26 mouse cellular contexts compared by ENCODE assay signal in the genomic region with DNA sequence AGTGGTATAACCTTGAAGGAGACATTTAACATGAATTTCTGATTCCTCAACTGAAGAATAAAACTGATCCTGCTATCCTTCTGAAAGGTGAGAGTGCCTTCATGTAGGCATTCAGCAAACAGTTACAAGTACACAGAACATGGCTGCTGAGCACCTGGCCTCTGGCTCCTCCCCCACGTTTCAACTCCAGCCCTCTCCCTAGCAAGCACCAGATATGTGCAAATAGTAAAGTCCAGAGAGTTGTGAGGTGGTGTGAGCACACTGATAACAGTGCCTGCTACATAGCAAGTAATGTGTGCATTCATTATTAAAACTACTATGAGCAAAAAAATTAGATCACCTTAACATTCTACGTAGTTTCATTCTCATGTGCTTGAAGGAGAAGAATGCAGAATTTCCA.
DNase-seq lines count a peak whose midpoint lies in the region; ATAC-seq and TF ChIP-seq lines count a peak whose summit lies in the region.
"Had no signal": no experiment of that assay in that cellular context is flagged by ENCODE, and none has a peak within 500 bp of the region (broad histone marks: within the 10 kb centered on the region; RNA-seq: fewer than 3 reads in every experiment).

No protein-coding gene starts in this region.

- WGBS in intestine, embryonic 14.5 days, result 75% methylated on average over 2 of the region's 2 CpGs
- WGBS in liver, embryonic 11.5 days, result 68% methylated on average over 2 of the region's 2 CpGs
- WGBS in liver, postnatal 0 days (ENCODE audit: insufficient replicate concordance), result 49% methylated on average over 2 of the region's 2 CpGs
- WGBS in forebrain, embryonic 16.5 days, result 77% methylated on average over 2 of the region's 2 CpGs

- H3K36me3 ChIP-seq in intestine, embryonic 14.5 days (ENCODE audit: control insufficient read depth, insufficient read depth, low read length), result no peaks in the 10 kb centered on the region
- H3K36me3 ChIP-seq in liver, embryonic 11.5 days (ENCODE audit: control insufficient read depth, insufficient read depth, low read length), result no peaks in the 10 kb centered on the region
- H3K36me3 ChIP-seq in liver, postnatal 0 days (replicated peaks; ENCODE audit: insufficient read depth, low read length), result no peaks in the 10 kb centered on the region
- H3K36me3 ChIP-seq in forebrain, embryonic 16.5 days (ENCODE audit: control insufficient read depth, insufficient read depth), result no peaks in the 10 kb centered on the region
- H3K36me3 ChIP-seq: G1E; hindbrain, embryonic 10.5 days; limb, embryonic 10.5 days; midbrain, embryonic 10.5 days; neural tube, embryonic 15.5 days had no signal

- ATAC-seq in intestine, embryonic 14.5 days (replicated peaks; ENCODE audit: low FRiP score, low TSS enrichment, low read depth), result 0 out of 2 replicates have a peak, but pooled peaks have one; percentile 62
- ATAC-seq in liver, embryonic 11.5 days (replicated peaks; ENCODE audit: low FRiP score), result peak; percentile 65; the same call in 1 of the 2 replicates
- ATAC-seq in liver, postnatal 0 days, result peak; percentile 85; the same call in 1 of the 2 replicates
- no peak for ATAC-seq in forebrain, embryonic 16.5 days
- ATAC-seq: Patski had no signal

- peak; percentile 18 for DNase-seq in R1 (ENCODE audit: low read depth, low spot score)
- no peak for DNase-seq in intestine, embryonic 14.5 days (ENCODE audit: low spot score)
- DNase-seq in liver, embryonic 11.5 days (ENCODE audit: low spot score), result no peak
- no peak for DNase-seq in liver, postnatal 0 days
- DNase-seq in embryo, embryonic 10 days (ENCODE audit: low spot score), result no peak
- no peak for DNase-seq in T-cell, adult 2 months (ENCODE audit: low spot score)
- no peak for DNase-seq in spleen, adult 18-20 months
- DNase-seq: adrenal gland, postnatal 14 days; B cell, adult 2 months; cerebellum, adult 8-10 months; cerebellum, postnatal 36 days; gastrocnemius, postnatal 10 days; heart, adult 11 months; kidney, adult 18-20 months; lung, adult 2 months; right cerebral cortex, postnatal 25 days had no signal

- no peaks in the 10 kb centered on the region for H3K27me3 ChIP-seq in intestine, embryonic 14.5 days (replicated peaks; ENCODE audit: control insufficient read depth, insufficient read depth, low read length)
- peaks cover 9% of the 10 kb centered on the region; the same call in 1 of the 2 replicates for H3K27me3 ChIP-seq in liver, embryonic 11.5 days (replicated peaks; ENCODE audit: control insufficient read depth, insufficient read depth, low read length)
- H3K27me3 ChIP-seq in liver, postnatal 0 days (ENCODE audit: insufficient read depth, low read length), result no peaks in the 10 kb centered on the region
- H3K27me3 ChIP-seq in forebrain, embryonic 16.5 days (replicated peaks; ENCODE audit: control insufficient read depth, insufficient read depth, low read length), result no peaks in the 10 kb centered on the region
- H3K27me3 ChIP-seq: CH12.LX; forebrain, embryonic 13.5 days; neural tube, embryonic 15.5 days; Patski had no signal

- no peak for TF ChIP-seq EP300 in liver, postnatal 0 days (IDR thresholded peaks at IDR 0.05; ENCODE audit: low read depth)

- no peaks in the 10 kb centered on the region for H3K9me3 ChIP-seq in intestine, embryonic 14.5 days (ENCODE audit: control insufficient read depth, low read length)
- H3K9me3 ChIP-seq in liver, embryonic 11.5 days (ENCODE audit: control insufficient read depth, low read length), result no peaks in the 10 kb centered on the region
- no peaks in the 10 kb centered on the region for H3K9me3 ChIP-seq in liver, postnatal 0 days (ENCODE audit: low read length)
- H3K9me3 ChIP-seq in forebrain, embryonic 16.5 days (ENCODE audit: control insufficient read depth, low read length), result no peaks in the 10 kb centered on the region
- H3K9me3 ChIP-seq: forebrain, embryonic 13.5 days; G1E; limb, embryonic 10.5 days; midbrain, embryonic 10.5 days; neural tube, embryonic 15.5 days had no signal

- no peak overlapping the region for H3K27ac ChIP-seq in intestine, embryonic 14.5 days (ENCODE audit: low read depth)
- H3K27ac ChIP-seq in liver, embryonic 11.5 days (ENCODE audit: low read depth, low read length), result no peak overlapping the region
- H3K27ac ChIP-seq in liver, postnatal 0 days (ENCODE audit: low read depth), result no peak overlapping the region
- H3K27ac ChIP-seq in forebrain, embryonic 16.5 days (ENCODE audit: low read length), result no peak overlapping the region
- H3K27ac ChIP-seq: forebrain, embryonic 13.5 days; hindbrain, embryonic 10.5 days; kidney, postnatal 0 days; limb, embryonic 10.5 days; midbrain, embryonic 10.5 days; neural tube, embryonic 15.5 days had no signal

- no peak overlapping the region for H3K9ac ChIP-seq in intestine, embryonic 14.5 days (ENCODE audit: low read length)
- H3K9ac ChIP-seq in liver, embryonic 11.5 days (ENCODE audit: low read depth, low read length), result no peak overlapping the region
- no peak overlapping the region for H3K9ac ChIP-seq in liver, postnatal 0 days (replicated peaks)
- no peak overlapping the region for H3K9ac ChIP-seq in forebrain, embryonic 16.5 days (replicated peaks; ENCODE audit: low read depth, low read length)
- H3K9ac ChIP-seq: forebrain, embryonic 13.5 days; neural tube, embryonic 15.5 days had no signal

- no peak overlapping the region for H3K4me2 ChIP-seq in intestine, embryonic 14.5 days (ENCODE audit: low read length)
- H3K4me2 ChIP-seq in liver, embryonic 11.5 days, result no peak overlapping the region
- H3K4me2 ChIP-seq in liver, postnatal 0 days (ENCODE audit: low read depth, low read length), result no peak overlapping the region
- no peak overlapping the region for H3K4me2 ChIP-seq in forebrain, embryonic 16.5 days (ENCODE audit: low read length)

- no peaks in the 10 kb centered on the region for H3K4me1 ChIP-seq in intestine, embryonic 14.5 days (replicated peaks; ENCODE audit: control insufficient read depth, insufficient read depth, low read length)
- H3K4me1 ChIP-seq in liver, embryonic 11.5 days (replicated peaks; ENCODE audit: control insufficient read depth, insufficient read depth, low read length), result no peaks in the 10 kb centered on the region
- H3K4me1 ChIP-seq in liver, postnatal 0 days (ENCODE audit: insufficient read depth), result no peaks in the 10 kb centered on the region
- no peaks in the 10 kb centered on the region for H3K4me1 ChIP-seq in forebrain, embryonic 16.5 days (replicated peaks; ENCODE audit: control insufficient read depth, insufficient read depth, low read length)
- H3K4me1 ChIP-seq: forebrain, embryonic 13.5 days; hindbrain, embryonic 10.5 days; midbrain, embryonic 10.5 days; neural tube, embryonic 15.5 days had no signal

- TF ChIP-seq CTCF in liver, postnatal 0 days (IDR thresholded peaks at IDR 0.05; ENCODE audit: low read depth), result no peak

- H3K4me3 ChIP-seq in intestine, embryonic 14.5 days (ENCODE audit: low read depth, low read length), result no peak overlapping the region
- no peak overlapping the region for H3K4me3 ChIP-seq in liver, embryonic 11.5 days (ENCODE audit: low read depth, low read length)
- H3K4me3 ChIP-seq in liver, postnatal 0 days (ENCODE audit: low read depth, low read length), result no peak overlapping the region
- H3K4me3 ChIP-seq in forebrain, embryonic 16.5 days (replicated peaks; ENCODE audit: low read length), result no peak overlapping the region
- H3K4me3 ChIP-seq: hindbrain, embryonic 10.5 days; limb, embryonic 10.5 days had no signal
